Mouse (Mus musculus): ENCODE data around the gene Slc2a8. TPM values are rescaled to one million over a fixed set of nuclear protein-coding genes. Genes with fewer than 3 reads are reported as not detected.
"Not testable (repeated sequence)": the region's sequence is repeated elsewhere in the genome, so short reads cannot be mapped to it uniquely, and the experiment has no call there.

Gene Slc2a8
- 15.0 and 24.4 TPM in 2 replicates for total RNA-seq (2021)
- long read RNA-seq, transcript Slc2a8-201 (10 exons, 2,108 nt) = major isoform, 62 of 79 reads
- long read RNA-seq, partial matches to known transcripts = 7 of 79 reads
- long read RNA-seq, other reads (novel, unspliced or antisense) = 10 of 79 reads

DNA sequence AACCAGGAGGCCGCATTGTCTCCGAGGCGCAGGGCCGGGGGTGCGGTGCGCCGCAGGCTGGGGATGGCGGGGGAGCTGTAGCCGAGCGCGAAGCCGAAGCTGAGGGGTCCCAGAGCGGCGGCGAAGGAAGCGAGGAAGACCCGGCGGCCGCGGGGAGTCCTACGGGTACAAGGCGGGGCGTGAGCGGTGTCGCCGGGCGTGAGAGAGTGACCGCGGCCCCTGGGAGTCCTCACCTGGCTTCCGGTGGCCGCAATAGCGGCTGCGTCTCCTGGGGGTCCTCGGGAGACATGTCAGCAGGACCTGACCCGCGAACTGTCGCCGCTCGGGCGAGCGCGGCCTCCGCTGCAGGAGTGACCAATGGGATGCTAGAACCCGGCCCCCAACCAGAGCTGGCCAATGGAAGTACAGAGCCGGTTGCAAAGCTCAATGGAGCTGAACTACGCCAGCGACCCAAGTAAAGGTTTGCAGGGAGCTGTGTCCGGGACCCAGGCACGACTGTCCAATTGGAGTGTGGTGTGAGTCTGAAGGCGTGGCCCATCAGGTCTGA, at the start of gene Slc2a8:
Slc2a8 (minus strand) TSS at position 359 of the 547 bp plus-strand sequence.
- DNase-seq = peak; percentile 92

DNA sequence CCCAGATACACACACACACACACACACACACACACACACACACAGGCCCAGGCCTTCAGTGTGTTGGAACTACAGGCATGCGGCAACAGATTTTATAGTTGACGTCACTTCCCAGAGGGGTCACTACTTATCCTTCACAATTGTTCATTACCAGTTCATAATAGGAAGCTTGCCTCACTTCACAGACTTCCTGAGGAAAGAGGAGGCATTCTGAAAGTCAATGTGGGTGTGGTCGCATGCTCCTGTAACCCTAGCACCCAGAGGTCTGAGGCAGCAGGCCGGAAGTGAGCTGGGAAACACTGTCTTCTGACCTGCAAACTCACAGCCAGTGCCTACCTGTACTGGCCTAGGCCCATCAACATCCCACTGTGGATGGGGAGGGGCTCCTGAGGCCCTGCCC, 43.2 kb upstream of the Slc2a8 start:
- no peak for DNase-seq

GRCm38 (mm10) chr2:33024564-33024963, 42.7 kb upstream of the Slc2a8 start:
- DNase-seq = no peak

DNA sequence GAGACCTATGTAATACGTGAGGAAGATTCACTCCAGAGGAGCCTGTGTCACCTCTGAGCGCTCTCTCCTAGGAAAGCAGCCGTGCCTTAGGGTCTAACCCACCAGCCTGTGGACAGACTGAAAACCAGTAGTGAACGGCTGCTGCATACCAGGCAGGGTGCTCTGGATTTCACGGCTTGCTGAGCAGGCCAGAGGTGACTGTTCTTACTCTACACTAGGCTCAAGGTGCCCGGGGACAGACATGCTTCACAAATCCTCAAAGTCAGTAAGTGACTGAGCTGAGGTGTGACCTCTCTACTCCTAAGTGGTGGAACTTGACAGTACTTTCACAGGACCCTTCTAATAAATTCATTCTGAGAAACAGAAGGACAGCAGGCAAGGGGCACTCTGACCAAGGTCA, 41.0 kb upstream of the Slc2a8 start:
- no peak for DNase-seq

DNA sequence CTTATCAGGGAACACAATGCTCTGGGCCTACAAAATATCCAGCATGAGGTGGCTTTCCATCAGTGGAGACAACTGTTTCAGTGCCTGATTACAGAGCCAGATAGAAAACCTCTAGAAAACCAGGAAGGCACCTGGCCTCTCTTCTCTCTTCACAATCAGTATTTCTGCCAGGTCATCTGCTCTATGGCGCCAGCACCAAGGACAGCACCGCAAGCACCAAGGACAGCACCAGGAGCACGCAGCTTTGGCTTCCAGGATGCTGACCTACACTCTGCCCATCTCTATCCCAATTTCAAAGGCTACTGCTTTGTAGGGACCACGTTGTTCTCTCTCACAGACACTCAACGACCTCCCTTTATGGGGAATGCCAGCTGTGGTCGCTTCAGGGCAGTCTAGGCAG, 36.1 kb upstream of the Slc2a8 start:
- DNase-seq = peak; percentile 70

GRCm38 (mm10) chr2:33017191-33017590, 35.3 kb upstream of the Slc2a8 start:
- DNase-seq = no peak

- DNase-seq = no peak
Measured at GRCm38 (mm10) chr2:33014877-33015276, 33.0 kb upstream of the Slc2a8 start.

DNA sequence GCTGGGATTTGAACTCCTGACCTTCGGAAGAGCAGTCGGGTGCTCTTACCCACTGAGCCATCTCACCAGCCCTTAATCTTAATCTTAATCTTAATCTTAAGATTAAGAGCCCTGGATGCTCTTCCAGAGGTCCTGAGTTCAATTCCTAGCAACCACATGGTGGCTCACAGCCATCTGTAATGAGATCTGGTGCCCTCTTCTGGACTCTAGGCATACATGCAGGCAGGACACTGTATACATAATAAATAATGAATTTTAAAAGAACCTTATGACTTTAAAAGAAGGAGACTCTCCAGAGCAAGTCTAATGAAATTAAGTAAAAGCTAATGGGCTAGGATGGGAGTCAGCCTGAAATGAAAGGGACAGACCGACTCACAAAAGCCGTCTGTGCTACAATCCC, 27.2 kb upstream of the Slc2a8 start:
- not testable (repeated sequence) for DNase-seq

GRCm38 (mm10) chr2:33005041-33005440, 23.2 kb upstream of the Slc2a8 start:
- no peak for DNase-seq

DNA sequence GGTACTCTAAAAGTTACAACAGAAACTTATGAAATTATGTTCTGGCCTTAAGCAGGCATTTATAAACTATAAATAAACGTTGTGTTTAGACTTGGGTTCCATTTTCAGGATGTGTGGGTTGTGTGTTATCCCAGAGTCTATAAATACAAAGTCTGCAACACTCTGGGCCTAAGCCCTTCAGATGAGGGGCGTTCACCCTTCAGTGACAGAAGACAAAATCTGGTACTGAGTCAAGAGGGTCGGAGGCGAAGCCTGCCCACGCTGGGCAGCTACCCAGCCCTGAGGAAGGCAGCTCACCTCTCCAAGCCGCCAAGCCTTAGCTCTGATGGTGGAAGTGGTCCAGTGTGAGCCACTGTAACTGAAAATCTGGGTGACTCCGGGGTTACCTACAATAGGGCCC, 20.3 kb upstream of the Slc2a8 start:
- no peak for DNase-seq

DNA sequence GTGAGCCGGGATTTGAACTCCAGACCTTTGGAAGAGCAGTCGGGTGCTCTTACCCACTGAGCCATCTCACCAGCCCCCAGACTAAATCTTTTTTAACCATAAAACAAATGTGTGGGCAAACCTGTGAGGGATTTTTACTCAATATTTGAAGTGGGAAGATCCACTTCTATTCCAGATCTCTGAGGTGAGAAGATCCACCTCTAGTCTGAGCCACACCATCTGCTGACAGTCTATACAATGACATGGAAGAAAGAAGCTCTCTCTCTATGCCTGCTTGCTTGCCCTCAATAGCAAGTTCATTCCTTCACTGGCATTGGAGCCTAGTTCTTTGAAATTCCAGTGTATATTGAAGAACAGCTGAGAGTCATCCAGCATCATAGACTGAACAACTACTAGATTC, 17.9 kb upstream of the Slc2a8 start:
- DNase-seq = no peak

DNA sequence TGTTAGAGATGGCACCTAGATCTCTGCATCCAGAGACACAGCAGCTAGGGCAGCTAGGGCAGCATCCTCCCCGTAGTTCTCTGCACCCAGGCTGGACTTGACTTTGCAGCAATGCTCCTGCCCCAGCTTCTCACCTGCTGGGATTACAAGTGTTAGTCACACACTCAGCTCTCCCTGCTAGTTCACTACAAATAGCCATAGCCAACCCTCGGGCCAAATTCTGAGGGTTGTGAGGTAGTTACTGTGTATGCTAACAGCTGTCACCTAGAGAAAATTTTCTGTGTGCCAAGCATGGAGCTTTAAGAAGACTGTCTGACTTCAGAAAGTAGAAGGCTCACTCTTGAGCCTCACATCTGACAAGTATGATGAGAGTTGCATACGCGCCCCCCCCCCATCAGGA, 15.9 kb upstream of the Slc2a8 start:
- DNase-seq = no peak

- DNase-seq = no peak
Measured at GRCm38 (mm10) chr2:32997081-32997480, 15.2 kb upstream of the Slc2a8 start.

DNA sequence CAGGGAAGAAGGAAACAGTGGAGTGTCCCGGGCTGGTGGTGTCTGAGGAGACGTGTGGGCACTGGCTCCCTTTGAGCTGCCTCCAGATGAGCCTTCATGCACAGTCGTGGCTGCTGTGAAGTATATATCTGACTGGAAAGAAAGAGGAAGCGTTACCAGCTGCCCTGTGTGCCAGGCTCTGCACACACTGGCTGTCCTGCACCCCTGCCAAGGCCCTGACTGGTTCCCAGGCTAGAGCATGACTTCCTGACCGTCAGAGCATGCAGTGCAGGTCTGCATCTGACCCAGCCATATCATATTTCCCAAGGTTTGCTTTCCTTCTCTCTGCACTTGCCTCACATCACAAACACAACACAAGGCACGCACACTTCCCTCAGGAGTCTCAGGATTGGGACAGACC, 10.2 kb upstream of the Slc2a8 start:
- DNase-seq = no peak

GRCm38 (mm10) chr2:32990167-32990832, 8.4 kb upstream of the Slc2a8 start:
- DNase-seq = no peak

- no peak for DNase-seq
Measured at GRCm38 (mm10) chr2:32989376-32989775, 7.5 kb upstream of the Slc2a8 start.

DNA sequence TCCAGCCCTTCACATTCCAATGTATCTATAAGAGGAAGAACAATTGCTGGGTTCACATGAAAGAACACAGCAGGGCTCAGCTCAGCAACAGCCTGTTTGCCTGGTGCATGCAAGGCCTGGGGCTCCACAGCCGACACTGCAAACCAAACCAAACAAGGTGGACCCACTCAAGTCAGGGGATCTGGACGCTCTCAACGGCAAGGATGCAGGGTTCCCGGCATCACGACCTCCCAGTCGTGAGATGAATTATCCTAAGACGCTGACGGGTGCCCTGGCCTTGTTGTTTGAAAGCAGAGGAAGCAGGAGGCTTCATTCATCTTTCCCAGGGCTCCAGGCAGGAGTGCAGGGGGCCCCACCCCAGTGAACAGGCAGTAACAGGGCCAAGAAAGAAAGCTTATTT, 4.0 kb upstream of the Slc2a8 start:
- DNase-seq = no peak

GRCm38 (mm10) chr2:32983617-32984016, 1.7 kb upstream of the Slc2a8 start:
- DNase-seq = no peak

DNA sequence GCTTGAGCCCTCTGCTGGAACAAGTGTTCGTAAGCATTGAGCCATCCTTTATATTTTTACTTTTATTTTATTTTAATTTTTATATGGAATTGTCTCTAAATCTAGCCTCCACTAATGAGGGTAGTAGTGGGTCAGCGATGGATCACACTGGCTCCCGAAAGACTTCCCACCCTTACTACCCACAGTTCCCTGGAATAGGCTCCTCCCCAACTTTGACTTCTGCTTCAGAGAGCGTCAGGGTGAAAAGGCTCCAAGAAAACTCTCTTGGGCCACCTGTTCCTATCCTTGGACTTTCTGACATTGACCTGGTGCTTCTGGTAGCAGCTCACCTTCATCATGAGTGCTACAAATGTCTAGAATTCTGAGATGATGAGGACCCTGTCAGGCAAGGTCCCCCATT, 817 bp upstream of the Slc2a8 start:
- no peak for DNase-seq

DNA sequence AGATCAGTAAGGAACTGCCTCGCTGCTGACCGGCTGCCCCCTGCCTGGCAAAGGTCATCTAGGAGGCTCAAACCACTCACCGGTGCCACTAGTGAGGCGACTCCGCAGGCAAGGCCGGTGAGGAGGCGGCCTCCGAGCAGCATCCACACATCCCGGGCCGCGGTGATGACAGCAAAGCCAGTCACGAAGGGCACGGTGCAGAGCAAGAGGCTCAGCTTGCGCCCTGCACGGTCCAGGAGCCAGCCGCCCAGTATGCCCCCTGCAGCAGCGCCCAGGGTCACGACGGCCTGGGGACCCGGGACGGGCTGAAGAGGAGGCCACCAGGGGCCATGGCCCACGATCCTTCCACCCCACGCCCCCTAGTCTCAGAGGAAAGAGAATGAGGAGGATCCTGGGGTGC, 602 bp downstream of the Slc2a8 start:
- DNase-seq = peak; percentile 57

DNA sequence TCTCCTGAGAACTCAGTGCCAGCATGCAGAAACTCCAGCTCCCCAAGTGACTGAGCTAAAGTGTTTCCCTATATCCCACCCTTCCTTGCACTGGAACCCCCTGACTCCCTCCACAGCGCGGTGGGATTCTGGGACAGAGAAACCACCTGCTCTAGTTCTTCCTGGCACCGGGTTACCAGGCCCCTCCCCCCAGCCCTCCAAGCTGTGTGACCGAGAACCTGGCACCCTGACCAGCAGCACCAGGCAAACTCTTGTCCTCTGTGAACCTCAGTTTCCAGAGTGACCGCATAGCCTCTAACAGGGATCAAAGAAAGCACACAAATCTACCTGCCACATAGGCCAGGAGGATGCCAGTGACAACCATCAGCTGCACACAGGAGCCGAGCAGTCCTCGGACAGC, 2.2 kb downstream of the Slc2a8 start:
- no peak for DNase-seq

GRCm38 (mm10) chr2:32978675-32979074, 3.2 kb downstream of the Slc2a8 start:
- DNase-seq = no peak

DNA sequence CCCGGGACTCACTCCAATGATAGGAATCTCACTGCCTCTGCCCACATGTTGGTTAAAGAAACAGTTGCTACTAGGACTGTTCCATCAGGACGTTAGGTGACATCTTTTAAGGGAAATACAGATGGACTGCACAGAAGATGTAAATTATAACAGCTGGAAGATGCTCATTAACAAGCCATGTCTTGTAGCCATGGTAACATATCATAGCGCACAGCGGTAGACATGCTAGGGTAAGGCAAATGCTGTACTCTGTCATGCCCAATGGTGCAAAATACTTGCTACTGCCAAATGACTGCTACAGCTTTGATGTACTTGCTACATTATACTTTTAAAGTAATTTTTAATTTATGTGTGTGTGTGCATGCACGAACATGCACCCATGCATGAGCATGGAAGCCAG, 4.8 kb downstream of the Slc2a8 start:
- no peak for DNase-seq

- no peak for DNase-seq
Measured at GRCm38 (mm10) chr2:32974216-32974615, 7.7 kb downstream of the Slc2a8 start.
